Mouse (Mus musculus) C2C12 (cell line): ENCODE measurements around the gene Smad6.

Source experiments
- CTCF ChIP-seq: IDR thresholded peaks from one replicate; pipeline ENCODE4 v1.5.1; 2011; ENCODE audit not compliant: control insufficient read depth, insufficient read depth, insufficient read length
- MAX ChIP-seq: IDR thresholded peaks from one replicate; pipeline ENCODE4 v1.6.1; 2011; ENCODE audit warnings: mild to moderate bottlenecking, control low read depth

DNA sequence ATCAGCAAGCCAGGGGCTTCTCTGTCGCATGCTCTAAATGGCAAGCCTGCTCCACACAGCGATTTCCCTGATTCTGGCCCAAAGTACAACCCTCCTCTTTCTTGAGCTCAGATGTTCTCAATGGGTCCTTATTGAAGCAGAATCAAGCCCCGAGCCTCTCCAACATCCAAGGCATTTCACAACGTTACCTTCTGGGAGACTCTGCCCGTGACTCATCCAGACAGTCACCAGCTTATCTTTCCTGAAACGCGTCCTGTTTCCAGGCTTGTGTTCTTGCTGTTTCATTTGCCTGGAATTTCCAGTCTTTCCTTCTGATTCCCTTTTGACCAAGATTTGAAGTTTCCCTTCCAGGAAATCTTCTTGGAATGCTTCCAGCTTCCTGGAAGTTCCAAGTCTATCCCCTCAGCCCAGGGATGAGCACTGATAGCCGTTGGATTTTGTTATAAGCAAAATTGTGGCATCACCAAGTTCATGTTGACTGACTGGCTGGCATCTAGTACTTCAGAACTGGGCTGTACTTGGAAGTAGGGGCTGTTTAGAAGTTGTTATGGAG, 28.7 kb upstream of the Smad6 start:
- TF ChIP-seq MAX: no peak
- TF ChIP-seq CTCF: no peak
